Mouse (Mus musculus): Measurements from ENCODE around the gene Rasal3. TPM values are rescaled to one million over a fixed set of nuclear protein-coding genes. Genes with fewer than 3 reads are reported as not detected.

Gene Rasal3
- polyA plus RNA-seq, 1 experiment from 2014 or later: 2.9 TPM

- peak; percentile 75 for TF ChIP-seq EP300 (IDR thresholded peaks at IDR 0.05; ENCODE audit: low read depth)
- 0 out of 2 replicates have a peak, but pooled peaks have one; percentile 1 for TF ChIP-seq CTCF (IDR thresholded peaks at IDR 0.05; ENCODE audit: low read depth)
- WGBS (ENCODE audit: insufficient replicate concordance): under 1% methylated on average over 35 of the region's 37 CpGs
- Histone ChIP-seq H3K27ac (ENCODE audit: low read depth) (peak within 1 kb of the TSS; percentile 92), H3K4me2 (ENCODE audit: low read depth, low read length) (peak within 1 kb of the TSS; percentile 98), H3K4me3 (ENCODE audit: low read depth, low read length) (peak within 1 kb of the TSS; percentile 73), H3K4me1 (ENCODE audit: insufficient read depth) (peaks cover 12% of the 10 kb centered on the region), H3K27me3 (ENCODE audit: insufficient read depth, low read length) (no peaks in the 10 kb centered on the region), H3K36me3 (replicated peaks; ENCODE audit: insufficient read depth, low read length) (peaks cover 14% of the 10 kb centered on the region), H3K9ac (replicated peaks) (peak within 1 kb of the TSS; percentile 90), H3K9me3 (ENCODE audit: low read length) (no peaks in the 10 kb centered on the region)
- peak; percentile 95 for ATAC-seq
- peak; percentile 94 for DNase-seq
These were observed 52.9 kb downstream of the Rasal3 start, which contains the start of gene Akap8l for GRCm38 (mm10) chr17:32350382-32350983. Akap8l (minus strand) TSS chr17:32350607.

- Histone ChIP-seq H3K36me3 (replicated peaks; ENCODE audit: insufficient read depth, low read length) (peaks cover 12% of the 10 kb centered on the region), H3K4me1 (ENCODE audit: insufficient read depth) (peaks cover 12% of the 10 kb centered on the region), H3K9ac (replicated peaks) (peak overlapping the region; percentile 90), H3K27ac (ENCODE audit: low read depth) (peak overlapping the region; percentile 92), H3K9me3 (ENCODE audit: low read length) (no peaks in the 10 kb centered on the region), H3K27me3 (ENCODE audit: insufficient read depth, low read length) (no peaks in the 10 kb centered on the region), H3K4me2 (ENCODE audit: low read depth, low read length) (peak overlapping the region; percentile 98), H3K4me3 (ENCODE audit: low read depth, low read length) (peak overlapping the region; percentile 73)
- TF ChIP-seq CTCF (IDR thresholded peaks at IDR 0.05; ENCODE audit: low read depth) (no peak), EP300 (IDR thresholded peaks at IDR 0.05; ENCODE audit: low read depth) (no peak)
- ATAC-seq (peak; percentile 16), DNase-seq (no peak)
- WGBS (ENCODE audit: insufficient replicate concordance): under 1% methylated on average over 24 of the region's 24 CpGs
These were observed 53.5 kb downstream of the Rasal3 start for GRCm38 (mm10) chr17:32349851-32350381.

- Histone ChIP-seq H3K36me3 (replicated peaks; ENCODE audit: insufficient read depth, low read length) (peaks cover 10% of the 10 kb centered on the region; the same call in 1 of the 2 replicates), H3K9me3 (ENCODE audit: low read length) (no peaks in the 10 kb centered on the region), H3K27me3 (ENCODE audit: insufficient read depth, low read length) (no peaks in the 10 kb centered on the region), H3K4me3 (ENCODE audit: low read depth, low read length) (peak overlapping the region; percentile 73), H3K4me1 (ENCODE audit: insufficient read depth) (peaks cover 12% of the 10 kb centered on the region), H3K27ac (ENCODE audit: low read depth) (peak overlapping the region; percentile 92), H3K9ac (replicated peaks) (peak overlapping the region; percentile 90), H3K4me2 (ENCODE audit: low read depth, low read length) (peak overlapping the region; percentile 98)
- TF ChIP-seq CTCF (IDR thresholded peaks at IDR 0.05; ENCODE audit: low read depth): peak; percentile 97
- no peak for TF ChIP-seq EP300 (IDR thresholded peaks at IDR 0.05; ENCODE audit: low read depth)
- 4% methylated on average over 4 of the region's 4 CpGs for WGBS (ENCODE audit: insufficient replicate concordance)
- DNase-seq (peak; percentile 71), ATAC-seq (peak; percentile 28)
These were observed 54.2 kb downstream of the Rasal3 start for GRCm38 (mm10) chr17:32349037-32349732.

GRCm38 (mm10) chr17:32348406-32348805, 55.0 kb downstream of the Rasal3 start:
- no peak for TF ChIP-seq CTCF (IDR thresholded peaks at IDR 0.05; ENCODE audit: low read depth)
- no peak for TF ChIP-seq EP300 (IDR thresholded peaks at IDR 0.05; ENCODE audit: low read depth)
- ATAC-seq: no peak
- Histone ChIP-seq H3K4me1 (ENCODE audit: insufficient read depth) (peaks cover 12% of the 10 kb centered on the region), H3K4me2 (ENCODE audit: low read depth, low read length) (peak overlapping the region; percentile 98), H3K27ac (ENCODE audit: low read depth) (no peak overlapping the region), H3K9me3 (ENCODE audit: low read length) (no peaks in the 10 kb centered on the region), H3K27me3 (ENCODE audit: insufficient read depth, low read length) (no peaks in the 10 kb centered on the region), H3K36me3 (replicated peaks; ENCODE audit: insufficient read depth, low read length) (peaks cover 13% of the 10 kb centered on the region; the same call in 1 of the 2 replicates), H3K9ac (replicated peaks) (no peak overlapping the region; the same call in 1 of the 2 replicates), H3K4me3 (ENCODE audit: low read depth, low read length) (peak overlapping the region; percentile 73)
- 83% methylated on average over 2 of the region's 2 CpGs for WGBS (ENCODE audit: insufficient replicate concordance)
- DNase-seq: no peak

- no peak overlapping the region for H3K27ac ChIP-seq (ENCODE audit: low read depth)
- no peaks in the 10 kb centered on the region for H3K9me3 ChIP-seq (ENCODE audit: low read length)
- ATAC-seq (no peak), DNase-seq (no peak)
- H3K27me3 ChIP-seq (ENCODE audit: insufficient read depth, low read length): no peaks in the 10 kb centered on the region
- peaks cover 10% of the 10 kb centered on the region; the same call in 1 of the 2 replicates for H3K4me1 ChIP-seq (ENCODE audit: insufficient read depth)
- 82% methylated on average over 1 of the region's 1 CpGs for WGBS (ENCODE audit: insufficient replicate concordance)
- H3K4me3 ChIP-seq (ENCODE audit: low read depth, low read length): no peak overlapping the region
- no peak overlapping the region for H3K4me2 ChIP-seq (ENCODE audit: low read depth, low read length)
- TF ChIP-seq CTCF (IDR thresholded peaks at IDR 0.05; ENCODE audit: low read depth) (no peak), EP300 (IDR thresholded peaks at IDR 0.05; ENCODE audit: low read depth) (no peak)
- H3K36me3 ChIP-seq (replicated peaks; ENCODE audit: insufficient read depth, low read length): peaks cover 48% of the 10 kb centered on the region
- H3K9ac ChIP-seq (replicated peaks): no peak overlapping the region
These were observed 62.3 kb downstream of the Rasal3 start for GRCm38 (mm10) chr17:32341102-32341501.

Small RNA genes lying within 50 kb of the gene (microRNA-seq; reads per million reads assigned to microRNA genes)
- gene Gm22201: not detected

Other genes with a start within 250 kb of the Rasal3 start
- 0.20 and 0.26 TPM in 2 replicates for gene Notch3, start 236.7 kb downstream of the Rasal3 start, polyA plus RNA-seq (2015; fragmentation: Nextera tagmentation; extraction: Ambion mirVana)
- gene Ephx3, start 214.0 kb downstream of the Rasal3 start, polyA plus RNA-seq (2015; fragmentation: Nextera tagmentation; extraction: Ambion mirVana): not detected in 2 replicates
- 20.2 and 20.7 TPM in 2 replicates for gene Brd4, start 118.9 kb downstream of the Rasal3 start, polyA plus RNA-seq (2015; fragmentation: Nextera tagmentation; extraction: Ambion mirVana)
- gene Akap8, start 82.3 kb downstream of the Rasal3 start, polyA plus RNA-seq (2015; fragmentation: Nextera tagmentation; extraction: Ambion mirVana): 14.5 and 17.3 TPM in 2 replicates
- 21.5 and 23.8 TPM in 2 replicates for gene Akap8l, start 53.0 kb downstream of the Rasal3 start, polyA plus RNA-seq (2015; fragmentation: Nextera tagmentation; extraction: Ambion mirVana)
- 2.7 and 3.2 TPM in 2 replicates for gene Wiz, start 14.1 kb downstream of the Rasal3 start, polyA plus RNA-seq (2015; fragmentation: Nextera tagmentation; extraction: Ambion mirVana)
- 48.4 and 53.7 TPM in 2 replicates for gene Pglyrp2, start 20.6 kb upstream of the Rasal3 start, polyA plus RNA-seq (2015; fragmentation: Nextera tagmentation; extraction: Ambion mirVana)
- 0.22 and 0.32 TPM in 2 replicates for gene Cyp4f39, start 49.1 kb upstream of the Rasal3 start, polyA plus RNA-seq (2015; fragmentation: Nextera tagmentation; extraction: Ambion mirVana)
- gene Cyp4f17, start 102.5 kb upstream of the Rasal3 start, polyA plus RNA-seq (2015; fragmentation: Nextera tagmentation; extraction: Ambion mirVana): 2.7 and 2.9 TPM in 2 replicates
- gene Cyp4f16, start 133.0 kb upstream of the Rasal3 start, polyA plus RNA-seq (2015; fragmentation: Nextera tagmentation; extraction: Ambion mirVana): 5.9 and 6.9 TPM in 2 replicates
- not detected in 2 replicates for gene Cyp4f37, start 217.7 kb upstream of the Rasal3 start, polyA plus RNA-seq (2015; fragmentation: Nextera tagmentation; extraction: Ambion mirVana)

Measured in liver, postnatal 0 days (tissue).